Mouse (Mus musculus) G1E (cell line): ENCODE measurements at regions not wholly inside any gene's neighbourhood (a gene's known extent, or its start where the extent isn't known, plus 50 kb on each side); places are given as distances from the start of the nearest gene placed in this dataset.

ENCODE experiments used
- ATAC-seq: 2 replicates; pipeline ENCODE4 v1.8.0; 2016; ENCODE audit warnings: mild to moderate bottlenecking; ENCODE audit not compliant: insufficient number of reproducible peaks, poor library complexity, low FRiP score, severe bottlenecking; ENCODE audit errors: extremely low read depth
- DNase-seq: peaks from one replicate; pipeline ENCODE4 v3.0.0; 2012; ENCODE audit warnings: low spot score
- H3K27me3 ChIP-seq: 2 replicates; pipeline ENCODE4 v1.6.1; 2012; ENCODE audit warnings: mild to moderate bottlenecking, low read length, inconsistent platforms; ENCODE audit not compliant: insufficient read depth
- H3K36me3 ChIP-seq: replicated peaks from 2 replicates; pipeline ENCODE3; 2012; ENCODE audit warnings: mild to moderate bottlenecking, inconsistent platforms
- H3K4me1 ChIP-seq: 2 replicates; pipeline ENCODE4 v1.6.1; 2012; ENCODE audit warnings: low read depth, low read length, inconsistent platforms, mixed read lengths; ENCODE audit not compliant: insufficient read depth
- H3K4me3 ChIP-seq: 2 replicates; pipeline ENCODE4 v1.5.1; 2012; ENCODE audit warnings: low read depth, mild to moderate bottlenecking, inconsistent platforms, low read length, moderate library complexity, mixed read lengths
- H3K9me3 ChIP-seq: replicated peaks from 2 replicates; pipeline ENCODE4 v1.6.1; 2012; ENCODE audit warnings: inconsistent platforms
- CTCF ChIP-seq: IDR thresholded peaks from 2 replicates; pipeline ENCODE4 v1.5.1; 2012; ENCODE audit warnings: low read depth, low read length, inconsistent platforms, mixed read lengths
- GATA1 ChIP-seq: IDR thresholded peaks from 2 replicates; pipeline ENCODE4 v1.6.1; 2012; ENCODE audit warnings: borderline replicate concordance, low read length, inconsistent platforms, mixed read lengths
- GATA2 ChIP-seq: IDR thresholded peaks from 2 replicates; pipeline ENCODE4 v1.6.1; 2012; ENCODE audit warnings: low read depth, low read length, inconsistent platforms, borderline replicate concordance
- POLR2AphosphoS5 ChIP-seq: IDR thresholded peaks from 2 replicates; pipeline ENCODE4 v1.6.1; 2012; ENCODE audit warnings: low read depth, low read length, inconsistent platforms; ENCODE audit not compliant: insufficient replicate concordance
- TAL1 ChIP-seq: conservative IDR thresholded peaks from 2 replicates; pipeline ENCODE4 v1.6.1; 2012; ENCODE audit warnings: low read depth, low read length, inconsistent platforms, mixed read lengths

- no peak for ATAC-seq
- Histone ChIP-seq H3K27me3 (no peaks in the 10 kb centered on the region), H3K36me3 (no peaks in the 10 kb centered on the region), H3K4me1 (no peaks in the 10 kb centered on the region), H3K4me3 (no peak overlapping the region), H3K9me3 (peaks cover 53% of the 10 kb centered on the region)
- DNase-seq, result no peak
- TF ChIP-seq GATA1 (no peak), CTCF (no peak), TAL1 (no peak), GATA2 (no peak), POLR2AphosphoS5 (no peak)
Measured at GRCm38 (mm10) chr4:106103750-106104635, 212.0 kb upstream of the Usp24 start.

GRCm38 (mm10) chr4:106112981-106113380 is 203.0 kb upstream of the Usp24 start:
- TF ChIP-seq TAL1 (no peak), CTCF (no peak)
- peaks cover 19% of the 10 kb centered on the region for H3K9me3 ChIP-seq
- no peaks in the 10 kb centered on the region for H3K27me3 ChIP-seq
- H3K4me3 ChIP-seq, result no peak overlapping the region
- H3K4me1 ChIP-seq, result no peaks in the 10 kb centered on the region
- no peaks in the 10 kb centered on the region for H3K36me3 ChIP-seq
- DNase-seq, result no peak
- ATAC-seq, result no peak

GRCm38 (mm10) chr4:106113747-106114146 is 202.3 kb upstream of the Usp24 start:
- no peak overlapping the region for H3K4me3 ChIP-seq
- no peaks in the 10 kb centered on the region for H3K4me1 ChIP-seq
- H3K9me3 ChIP-seq, result peaks cover 19% of the 10 kb centered on the region
- no peak for TF ChIP-seq POLR2AphosphoS5
- no peak for TF ChIP-seq GATA1
- TF ChIP-seq CTCF, result no peak
- no peak for TF ChIP-seq TAL1
- TF ChIP-seq GATA2, result no peak
- ATAC-seq (no peak), DNase-seq (no peak)
- H3K27me3 ChIP-seq, result no peaks in the 10 kb centered on the region
- no peaks in the 10 kb centered on the region for H3K36me3 ChIP-seq

- H3K9me3 ChIP-seq, result peaks cover 24% of the 10 kb centered on the region
- DNase-seq (no peak), ATAC-seq (no peak)
- no peaks in the 10 kb centered on the region for H3K36me3 ChIP-seq
- H3K4me1 ChIP-seq, result no peaks in the 10 kb centered on the region
- no peaks in the 10 kb centered on the region for H3K27me3 ChIP-seq
- no peak overlapping the region for H3K4me3 ChIP-seq
- no peak for TF ChIP-seq GATA1
- no peak for TF ChIP-seq CTCF
- no peak for TF ChIP-seq GATA2
- TF ChIP-seq TAL1, result no peak
- TF ChIP-seq POLR2AphosphoS5, result no peak
Measured at GRCm38 (mm10) chr4:106116611-106117010, 199.4 kb upstream of the Usp24 start.

- H3K36me3 ChIP-seq, result no peaks in the 10 kb centered on the region
- H3K27me3 ChIP-seq, result no peaks in the 10 kb centered on the region
- no peak for TF ChIP-seq TAL1
- TF ChIP-seq GATA2, result no peak
- TF ChIP-seq CTCF, result no peak
- no peak for TF ChIP-seq POLR2AphosphoS5
- TF ChIP-seq GATA1, result no peak
- DNase-seq (no peak), ATAC-seq (no peak)
- H3K9me3 ChIP-seq, result peaks cover 50% of the 10 kb centered on the region
- H3K4me3 ChIP-seq, result no peak overlapping the region
- H3K4me1 ChIP-seq, result no peaks in the 10 kb centered on the region
Measured at GRCm38 (mm10) chr4:106121306-106121705, 194.7 kb upstream of the Usp24 start.

GRCm38 (mm10) chr4:106123038-106123654 is 192.9 kb upstream of the Usp24 start:
- Histone ChIP-seq H3K4me3 (no peak overlapping the region), H3K27me3 (no peaks in the 10 kb centered on the region), H3K9me3 (peaks cover 51% of the 10 kb centered on the region), H3K4me1 (no peaks in the 10 kb centered on the region), H3K36me3 (no peaks in the 10 kb centered on the region)
- DNase-seq, result no peak
- ATAC-seq, result no peak
- TF ChIP-seq GATA1 (no peak), GATA2 (no peak), CTCF (no peak), POLR2AphosphoS5 (no peak), TAL1 (no peak)
